Mouse (Mus musculus) urinary bladder, postnatal 14 days (tissue): ENCODE measurements around the gene Ppp2r3a.

Experiments used
- DNase-seq: peaks from one replicate; pipeline ENCODE4 v3.0.0; 2021; ENCODE audit warnings: low spot score

Ppp2r3a gene

DNA sequence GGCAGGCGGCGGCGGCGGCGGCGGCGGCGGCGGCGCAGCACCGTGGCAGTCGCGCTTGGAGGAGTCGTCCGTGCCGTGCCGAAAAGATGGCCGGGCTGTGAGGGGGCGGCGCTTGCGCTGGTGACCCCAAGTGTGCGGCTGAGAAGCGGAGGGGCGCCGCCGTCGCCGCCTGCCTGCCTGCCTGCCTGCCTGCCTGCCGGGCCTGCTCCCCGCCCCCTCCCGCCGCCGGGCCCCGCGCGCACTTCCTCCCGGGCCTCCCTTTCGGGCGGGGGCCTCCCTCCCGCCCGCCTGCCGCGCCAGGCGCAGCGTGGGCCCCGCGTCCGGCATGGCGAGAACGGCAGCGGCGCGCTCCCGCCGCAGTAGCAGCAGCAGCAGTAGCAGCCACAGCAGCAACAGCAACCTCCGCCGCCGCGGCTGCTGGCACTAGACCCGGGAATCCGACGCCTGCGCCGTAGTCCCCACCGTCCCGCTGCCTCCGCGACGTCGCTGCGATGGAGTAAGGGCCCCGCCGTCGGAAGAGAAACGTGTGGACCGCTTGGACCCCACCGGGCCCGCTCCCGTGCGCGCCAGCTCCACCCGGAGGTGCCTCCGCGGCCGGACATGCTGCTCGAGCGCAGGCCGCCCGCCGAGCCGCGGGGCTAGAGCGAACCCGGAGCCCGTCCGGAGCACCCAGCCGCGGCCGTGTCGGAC is 177.1 kb downstream of the Ppp2r3a start:
- DNase-seq: peak; percentile 88

DNA sequence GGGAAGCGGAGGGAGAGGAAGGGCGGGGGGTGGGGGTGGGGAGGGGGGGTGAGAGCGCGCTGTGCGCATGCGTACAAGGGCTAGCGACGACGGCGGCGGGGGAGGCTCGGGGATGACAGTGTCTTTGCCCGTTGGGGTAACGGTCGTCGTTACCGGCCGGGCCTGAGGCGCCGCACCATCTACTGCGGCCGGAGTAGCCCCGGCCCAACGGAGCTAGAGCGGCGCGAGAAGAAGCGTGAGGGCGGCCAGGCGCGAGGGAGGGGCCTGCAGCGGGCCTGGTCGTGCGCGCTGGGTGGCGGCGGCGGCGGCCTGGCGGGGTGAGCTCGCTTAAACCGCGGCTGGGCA is 177.6 kb downstream of the Ppp2r3a start, which contains the start of gene Msl2:
Gene Msl2, plus strand, starts transcription at position 115 of the 345 bp plus-strand sequence.
- no peak for DNase-seq

DNA sequence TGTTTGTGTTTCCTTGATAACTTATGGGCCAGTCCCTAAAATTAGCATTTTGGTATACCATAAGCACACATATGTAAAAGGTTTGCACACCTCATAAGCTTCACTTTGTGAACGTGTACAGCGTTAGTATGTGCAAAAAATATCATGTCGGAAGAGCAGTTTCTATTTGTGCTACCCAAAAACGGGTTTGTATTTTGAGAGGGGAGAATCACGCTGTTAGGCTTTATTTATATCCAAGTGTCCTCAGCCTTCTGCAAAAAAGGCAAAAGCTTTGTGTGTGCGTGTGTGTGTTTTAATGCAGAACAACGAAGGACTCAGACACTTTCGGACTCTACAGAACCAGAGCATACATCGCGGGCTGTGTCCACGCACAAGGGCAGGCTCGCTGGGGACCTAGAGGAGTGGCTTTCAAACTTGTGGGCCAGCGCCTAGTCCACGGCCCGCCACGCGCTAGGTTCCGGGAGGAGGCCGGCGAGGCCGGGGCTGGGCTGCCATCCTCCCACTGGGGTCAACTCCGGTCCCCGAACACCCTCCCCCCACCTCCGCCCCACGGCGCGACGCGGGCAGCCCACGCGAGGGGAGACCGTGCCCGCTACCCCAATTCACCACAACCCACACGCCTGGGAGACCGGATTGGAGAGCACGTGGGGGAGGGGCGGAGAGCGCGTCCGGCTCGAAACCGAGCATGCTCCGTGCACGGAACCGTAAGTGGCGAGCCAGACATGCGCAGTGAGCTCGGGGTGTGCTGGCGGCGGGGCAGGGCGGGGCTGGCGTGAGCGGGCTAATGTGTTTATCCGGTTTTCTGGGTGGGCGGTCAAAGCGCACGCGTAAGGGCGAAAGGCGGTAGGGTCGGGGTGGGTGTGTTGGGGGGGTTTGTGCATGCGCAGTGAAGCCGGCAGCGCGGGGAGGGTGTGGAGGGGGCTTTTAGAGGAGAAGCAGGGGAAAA is 178.3 kb downstream of the Ppp2r3a start:
- peak; percentile 99 for DNase-seq

DNA sequence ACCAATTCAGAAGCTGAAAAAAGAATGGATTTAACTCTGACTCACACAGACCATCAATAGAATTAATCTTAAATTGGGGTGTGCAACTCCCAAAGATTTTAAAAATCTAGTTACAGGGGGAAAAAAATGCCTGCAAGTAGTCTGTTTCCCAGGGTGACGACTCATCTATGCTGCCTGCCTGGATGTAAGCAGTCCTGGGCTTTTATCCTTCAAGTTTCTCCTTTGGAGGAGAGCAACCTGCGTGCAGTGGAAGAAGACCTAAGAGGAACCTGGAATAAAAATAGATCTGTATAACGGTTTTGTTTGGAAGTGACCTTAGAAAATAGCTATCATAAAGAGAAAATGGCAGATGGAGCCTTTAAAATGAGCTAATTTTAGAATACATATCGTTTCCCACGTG is 179.1 kb downstream of the Ppp2r3a start:
- no peak for DNase-seq

DNA sequence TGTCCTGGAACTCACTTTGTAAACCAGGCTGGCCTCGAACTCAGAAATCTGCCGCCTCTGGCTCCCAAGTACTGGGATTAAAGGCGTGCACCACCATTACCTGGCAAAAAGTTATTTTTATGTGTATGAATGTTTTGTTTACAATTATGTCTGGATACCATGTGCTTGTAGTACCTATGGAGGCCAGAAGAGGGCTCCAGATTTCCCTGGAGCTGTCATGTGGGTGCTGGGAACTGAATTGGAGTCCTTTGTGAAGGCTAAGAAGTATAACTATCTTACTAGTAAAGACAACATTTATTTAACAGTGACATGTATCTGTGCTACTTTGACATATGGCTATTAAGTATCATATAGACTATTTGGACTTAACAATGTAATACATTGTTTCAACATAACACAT is 181.8 kb downstream of the Ppp2r3a start:
- DNase-seq: no peak

DNA sequence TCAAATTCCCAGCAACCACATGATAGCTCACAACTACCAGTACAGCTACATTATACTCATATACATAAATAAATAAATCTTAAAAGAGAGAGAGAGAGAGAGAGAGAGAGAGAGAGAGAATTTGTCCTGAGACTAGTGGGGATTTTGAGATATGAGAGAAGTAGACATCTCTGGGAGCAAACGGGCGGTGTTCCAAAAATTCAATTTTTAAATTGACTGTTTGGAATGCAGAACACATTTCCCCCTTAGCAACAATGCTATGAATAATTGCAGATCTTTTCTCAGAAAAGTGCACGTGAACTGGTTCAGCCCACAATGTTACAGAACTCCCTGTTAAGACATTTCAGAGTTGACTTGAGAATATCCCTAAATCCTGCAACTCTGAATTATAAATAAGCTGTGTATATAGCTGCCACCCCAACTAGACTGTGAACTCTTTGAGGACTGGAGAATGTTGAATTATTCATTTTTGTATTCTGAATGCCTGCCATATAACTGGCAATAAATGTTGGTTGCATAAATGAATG is 186.5 kb downstream of the Ppp2r3a start:
- DNase-seq: no peak

DNA sequence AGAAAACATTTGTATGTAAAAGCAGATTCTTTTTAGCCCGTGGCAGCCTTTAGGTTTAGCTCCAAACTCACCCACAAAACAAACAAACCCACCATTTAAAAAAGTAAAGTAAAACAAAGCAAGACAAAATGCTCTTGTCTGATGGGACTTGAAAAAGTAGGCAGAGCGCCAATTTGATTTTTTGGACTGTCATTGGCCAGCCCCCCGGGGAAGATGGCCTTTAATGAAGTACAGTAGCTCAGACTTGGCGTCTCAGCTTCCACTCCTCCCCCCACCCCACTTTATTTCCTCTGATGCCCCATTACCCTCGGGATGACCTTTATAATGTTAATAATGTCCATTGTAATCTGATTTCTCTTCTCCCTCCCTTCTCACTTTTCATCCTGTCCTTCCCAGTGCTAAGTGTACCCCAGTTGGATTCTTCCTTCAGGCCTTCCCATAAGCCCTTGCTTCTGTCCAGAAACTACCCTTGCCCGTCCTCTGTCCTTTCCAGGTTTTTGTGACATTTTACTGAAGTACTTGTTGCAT is 189.3 kb downstream of the Ppp2r3a start:
- DNase-seq: no peak

DNA sequence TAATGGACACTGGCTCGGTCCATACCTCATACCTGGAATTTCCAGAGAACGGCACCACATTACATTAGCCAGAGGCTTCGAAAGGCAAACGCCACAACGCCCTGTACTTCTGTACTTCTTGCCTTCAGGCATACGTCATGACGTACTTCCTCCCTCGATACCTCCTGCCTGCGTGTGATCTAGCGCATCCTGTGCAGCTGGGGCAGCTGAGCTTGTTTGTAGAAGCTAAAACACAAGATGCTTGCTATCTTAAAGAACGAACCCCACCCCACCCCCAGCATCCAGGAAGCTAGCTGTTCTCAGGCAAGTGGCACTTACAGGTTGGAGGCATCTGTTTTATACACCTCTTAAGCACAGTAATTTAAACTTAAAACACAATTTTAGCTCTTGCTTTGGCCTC is 190.6 kb downstream of the Ppp2r3a start:
- no peak for DNase-seq

DNA sequence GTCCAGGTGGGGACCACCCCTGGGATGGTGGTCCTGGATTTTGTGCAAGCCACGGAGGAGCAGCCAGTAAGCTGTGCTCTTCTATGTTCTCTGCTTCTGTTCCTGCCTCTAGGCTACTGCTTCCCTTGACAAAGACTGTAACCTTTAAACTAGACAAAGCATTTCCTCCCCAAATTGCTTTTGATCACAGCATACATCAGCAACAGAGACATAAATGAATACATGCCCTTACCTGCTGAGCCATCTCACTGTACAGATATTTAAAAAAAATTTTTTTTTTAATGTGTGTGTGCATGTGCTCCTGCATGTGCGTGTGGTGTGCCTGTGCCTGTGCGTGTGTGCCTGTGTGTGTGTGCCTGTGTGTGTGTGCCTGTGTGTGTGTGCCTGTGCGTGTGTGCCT is 194.4 kb downstream of the Ppp2r3a start:
- DNase-seq: no peak
